Mouse (Mus musculus): ENCODE data around the gene Tab1. TPM values are rescaled to one million over a fixed set of nuclear protein-coding genes. Genes with fewer than 3 reads are reported as not detected.

The Tab1 gene
- total and polyA plus RNA-seq, 3 experiments: 11.6 to 17.7 (median 12.0) TPM

DNA sequence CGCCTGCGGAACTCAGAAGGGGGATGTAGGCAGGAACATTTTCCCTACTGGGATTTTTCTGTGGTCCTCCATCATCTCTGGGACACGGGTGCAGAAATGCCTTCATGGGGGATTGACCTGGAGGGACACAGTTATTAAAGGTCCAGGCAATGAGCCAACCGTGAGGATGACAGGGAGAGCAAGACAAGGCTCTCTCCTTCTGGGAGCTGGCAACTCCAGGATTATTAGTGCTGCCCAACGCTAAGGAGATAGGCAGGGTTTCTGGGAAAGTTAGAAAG, 41.6 kb downstream of the Tab1 start:
- in situ Hi-C loops (cut with MboI; ENCODE audit: low pct_ligation_motif_present, low pct_unique_long_range_greater_than_20kb, low sequenced_read_pairs) (no loop called here), dilution Hi-C loops (cut with MboI; ENCODE audit: extremely low pct_ligation_motif_present, extremely low pct_unique_long_range_greater_than_20kb, low sequenced_read_pairs) (no loop called here)
- no peak overlapping the region for H3K27ac ChIP-seq (ENCODE audit: insufficient read depth, low read depth)
- H3K4me3 ChIP-seq (replicated peaks in 1 of 3; ENCODE audit: low read depth in 2 of 3, low read length in 2 of 3, poor library complexity in 1 of 3): no peak overlapping the region
- no peaks in the 10 kb centered on the region for H3K36me3 ChIP-seq (replicated peaks in 1 of 2; ENCODE audit: control insufficient read depth in 1 of 2, insufficient read depth in 1 of 2, low read length in 1 of 2)
- peaks cover 75% of the 10 kb centered on the region for H3K27me3 ChIP-seq (replicated peaks)
- peaks cover 2% of the 10 kb centered on the region for H3K9me3 ChIP-seq (replicated peaks; ENCODE audit: low read length)
- TF ChIP-seq UBTF (IDR thresholded peaks at IDR 0.05; ENCODE audit: low read depth, low read length) (no peak), MAZ (IDR thresholded peaks at IDR 0.05; ENCODE audit: low read depth, low read length) (no peak), SMC3 (IDR thresholded peaks at IDR 0.05; ENCODE audit: low read depth, low read length) (no peak), RAD21 (IDR thresholded peaks at IDR 0.05; ENCODE audit: low read depth, low read length) (no peak)
- peaks cover 4 to 9% of the 10 kb centered on the region in 2 experiments; a peak in 3 of 4 replicates for H3K4me1 ChIP-seq (ENCODE audit: control insufficient read depth in 1 of 2, insufficient read depth in 2 of 2)
- H3K4me2 ChIP-seq (ENCODE audit: insufficient read depth, low read depth, poor library complexity, severe bottlenecking): no peak overlapping the region
- no peak overlapping the region for H3K9ac ChIP-seq (ENCODE audit: insufficient read depth, low read depth)
- no peak for DNase-seq (ENCODE audit: extremely low read depth)
- H3K79me2 ChIP-seq (replicated peaks; ENCODE audit: control insufficient read depth, extremely low read depth, insufficient read depth, poor library complexity, severe bottlenecking): no peaks in the 10 kb centered on the region

DNA sequence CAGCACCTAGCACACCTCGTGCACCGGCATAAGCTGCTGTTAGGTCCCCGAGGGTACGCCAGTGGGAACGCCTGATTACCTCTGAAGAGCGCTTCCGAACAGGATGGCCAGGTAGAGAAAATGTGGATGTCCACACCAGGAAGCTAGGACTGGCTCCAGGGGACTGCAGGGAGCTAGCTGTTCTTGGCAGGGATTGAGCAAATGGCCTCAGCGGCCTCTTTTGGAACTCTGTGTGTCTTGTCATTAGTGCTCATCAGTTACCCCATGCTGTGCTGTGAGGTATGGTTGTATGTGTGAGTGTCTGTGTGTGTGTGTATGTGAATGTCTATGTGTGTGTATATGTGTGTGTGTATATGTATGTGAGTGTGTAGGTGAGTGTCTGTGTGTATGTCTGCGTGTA, 42.4 kb downstream of the Tab1 start:
- dilution Hi-C loops (cut with MboI; ENCODE audit: extremely low pct_ligation_motif_present, extremely low pct_unique_long_range_greater_than_20kb, low sequenced_read_pairs) (no loop called here), in situ Hi-C loops (cut with MboI; ENCODE audit: low pct_ligation_motif_present, low pct_unique_long_range_greater_than_20kb, low sequenced_read_pairs) (no loop called here)
- Histone ChIP-seq H3K79me2 (replicated peaks; ENCODE audit: control insufficient read depth, extremely low read depth, insufficient read depth, poor library complexity, severe bottlenecking) (no peaks in the 10 kb centered on the region), H3K36me3 (replicated peaks in 1 of 2; ENCODE audit: control insufficient read depth in 1 of 2, insufficient read depth in 1 of 2, low read length in 1 of 2) (no peaks in the 10 kb centered on the region), H3K4me3 (replicated peaks in 1 of 3; ENCODE audit: low read depth in 2 of 3, low read length in 2 of 3, poor library complexity in 1 of 3) (no peak overlapping the region), H3K4me2 (ENCODE audit: insufficient read depth, low read depth, poor library complexity, severe bottlenecking) (no peak overlapping the region), H3K9me3 (replicated peaks; ENCODE audit: low read length) (peaks cover 2% of the 10 kb centered on the region), H3K27me3 (replicated peaks) (peaks cover 73% of the 10 kb centered on the region), H3K9ac (ENCODE audit: insufficient read depth, low read depth) (no peak overlapping the region), H3K27ac (ENCODE audit: insufficient read depth, low read depth) (no peak overlapping the region), H3K4me1 (ENCODE audit: control insufficient read depth in 1 of 2, insufficient read depth in 2 of 2) (peaks cover 4 to 9% of the 10 kb centered on the region in 2 experiments; a peak in 3 of 4 replicates)
- TF ChIP-seq MAZ (IDR thresholded peaks at IDR 0.05; ENCODE audit: low read depth, low read length) (no peak), CHD1 (IDR thresholded peaks at IDR 0.05; ENCODE audit: low read depth, low read length) (no peak), MYC (IDR thresholded peaks at IDR 0.05; ENCODE audit: low read depth, low read length) (no peak)
- DNase-seq (ENCODE audit: extremely low read depth): no peak

DNA sequence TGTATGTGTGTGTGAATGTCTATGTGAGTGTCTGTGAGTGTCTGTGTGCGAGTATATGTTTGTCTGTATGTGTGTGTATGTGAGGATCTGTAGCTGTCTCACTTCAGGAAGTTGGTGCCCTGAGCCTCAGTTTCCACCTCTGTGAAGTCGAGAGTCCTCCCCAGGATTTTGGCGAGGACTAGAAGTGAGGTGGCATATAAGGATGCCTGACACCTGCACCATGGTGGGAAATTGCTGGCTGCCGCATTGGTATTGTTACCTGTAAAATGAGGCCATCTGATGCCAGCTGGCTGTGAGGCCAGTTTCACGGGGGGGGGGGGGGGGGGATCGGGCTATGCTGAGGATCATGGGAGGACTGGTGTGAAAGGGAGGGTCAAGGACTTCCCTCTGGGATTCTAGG, 42.8 kb downstream of the Tab1 start:
- dilution Hi-C loops (cut with MboI; ENCODE audit: extremely low pct_ligation_motif_present, extremely low pct_unique_long_range_greater_than_20kb, low sequenced_read_pairs): no loop called here
- no peak overlapping the region for H3K4me2 ChIP-seq (ENCODE audit: insufficient read depth, low read depth, poor library complexity, severe bottlenecking)
- TF ChIP-seq CTCF (conservative IDR thresholded peaks at IDR 0.05 in 1 of 2, IDR thresholded peaks at IDR 0.05 in 1 of 2; ENCODE audit: low read depth in 2 of 2, low read length in 2 of 2): no peak
- TF ChIP-seq KAT2A (IDR thresholded peaks at IDR 0.05; ENCODE audit: insufficient replicate concordance, low read length): no peak
- no peak for TF ChIP-seq JUND (conservative IDR thresholded peaks at IDR 0.05; ENCODE audit: low read depth, low read length)
- no peak for TF ChIP-seq TBP (conservative IDR thresholded peaks at IDR 0.05; ENCODE audit: low read depth, low read length)
- TF ChIP-seq MAX (IDR thresholded peaks at IDR 0.05; ENCODE audit: low read length): no peak
- TF ChIP-seq CHD2 (IDR thresholded peaks at IDR 0.05; ENCODE audit: low read length): no peak
- no peak for TF ChIP-seq RAD21 (IDR thresholded peaks at IDR 0.05; ENCODE audit: low read depth, low read length)
- TF ChIP-seq HCFC1 (IDR thresholded peaks at IDR 0.05; ENCODE audit: low read depth, low read length): no peak
- TF ChIP-seq ZKSCAN1 (IDR thresholded peaks at IDR 0.05; ENCODE audit: borderline replicate concordance, low read depth, low read length): no peak
- TF ChIP-seq GABPA (IDR thresholded peaks at IDR 0.05; ENCODE audit: insufficient replicate concordance, low read depth, low read length): no peak
- no peak for TF ChIP-seq NELFE (IDR thresholded peaks at IDR 0.05; ENCODE audit: low read depth, low read length)
- no peak for TF ChIP-seq MAFK (IDR thresholded peaks at IDR 0.05; ENCODE audit: insufficient replicate concordance, low read length)
- no peak for TF ChIP-seq ZC3H11A (IDR thresholded peaks at IDR 0.05; ENCODE audit: low read depth, low read length)
- no peak for TF ChIP-seq RCOR1 (conservative IDR thresholded peaks at IDR 0.05; ENCODE audit: low read depth, low read length)
- H3K9me3 ChIP-seq (replicated peaks; ENCODE audit: low read length): peaks cover 2% of the 10 kb centered on the region
- H3K79me2 ChIP-seq (replicated peaks; ENCODE audit: control insufficient read depth, extremely low read depth, insufficient read depth, poor library complexity, severe bottlenecking): no peaks in the 10 kb centered on the region
- no peak overlapping the region for H3K4me3 ChIP-seq (replicated peaks in 1 of 3; ENCODE audit: low read depth in 2 of 3, low read length in 2 of 3, poor library complexity in 1 of 3)
- H3K4me1 ChIP-seq (ENCODE audit: control insufficient read depth in 1 of 2, insufficient read depth in 2 of 2): peaks cover 4 to 9% of the 10 kb centered on the region in 2 experiments; a peak in 3 of 4 replicates
- H3K27me3 ChIP-seq (replicated peaks): peaks cover 72% of the 10 kb centered on the region
- no peak overlapping the region for H3K27ac ChIP-seq (ENCODE audit: insufficient read depth, low read depth)
- in situ Hi-C loops (cut with MboI; ENCODE audit: low pct_ligation_motif_present, low pct_unique_long_range_greater_than_20kb, low sequenced_read_pairs): no loop called here
- H3K36me3 ChIP-seq (replicated peaks in 1 of 2; ENCODE audit: control insufficient read depth in 1 of 2, insufficient read depth in 1 of 2, low read length in 1 of 2): no peaks in the 10 kb centered on the region
- H3K9ac ChIP-seq (ENCODE audit: insufficient read depth, low read depth): no peak overlapping the region
- DNase-seq (ENCODE audit: extremely low read depth): no peak

Measured in CH12.LX (cell line).